Mouse (Mus musculus): ENCODE results near the gene Dcst1. TPM values are rescaled to one million over a fixed set of nuclear protein-coding genes. Genes with fewer than 3 reads are reported as not detected.

The Dcst1 gene
- polyA plus RNA-seq, 1 experiment, result not detected

DNA sequence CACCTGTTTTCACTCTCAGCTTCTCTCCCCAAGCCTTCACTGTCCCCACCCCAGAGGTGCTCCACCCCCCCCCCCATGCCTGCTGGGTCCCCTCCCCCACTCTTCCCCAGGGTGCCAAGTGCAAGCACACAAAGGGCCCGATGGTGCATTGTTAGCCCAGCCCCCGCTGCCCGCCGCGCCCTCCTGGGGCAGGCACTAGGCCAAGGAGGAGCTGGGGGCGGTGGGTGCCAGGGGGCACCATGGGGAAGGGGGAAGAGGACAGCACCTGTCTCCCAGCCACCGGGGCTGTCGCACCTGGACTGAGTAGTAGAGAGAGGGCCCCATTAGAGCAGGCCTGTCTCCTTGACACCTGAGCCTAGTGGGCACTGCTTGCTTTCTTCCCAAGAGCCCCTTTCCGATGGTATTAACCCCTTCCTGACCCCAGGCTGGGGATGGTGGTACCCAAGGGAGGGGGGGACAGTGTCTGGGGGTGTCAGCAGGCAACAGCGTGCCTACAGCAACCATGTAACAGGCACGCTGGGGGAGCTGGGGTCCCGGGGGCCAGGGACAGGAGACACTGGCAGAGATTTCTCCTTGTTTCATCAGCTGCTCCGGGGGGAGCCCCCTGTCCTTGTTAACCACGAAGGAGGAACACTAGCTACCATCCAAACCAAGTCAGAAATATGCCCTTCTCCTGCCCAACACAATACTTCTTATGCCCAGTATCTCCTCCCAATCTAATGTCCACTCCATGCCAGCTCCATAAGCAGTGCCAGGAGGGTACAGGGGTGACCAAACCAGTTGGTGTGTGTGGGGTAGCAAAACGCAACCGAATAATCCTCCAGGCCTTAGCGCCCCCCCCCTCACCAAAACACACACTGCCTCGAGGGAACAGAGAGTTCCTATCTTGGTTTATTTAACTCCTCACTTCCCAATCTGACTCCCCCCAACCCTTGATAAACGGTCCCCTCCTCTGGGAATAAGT, 25.9 kb upstream of the Dcst1 start:
- Histone ChIP-seq H3K27ac (ENCODE audit: insufficient read depth, low read depth, low read length) (no peak overlapping the region; the same call in 1 of the 2 replicates), H3K4me1 (ENCODE audit: control insufficient read depth, insufficient read depth, low read length) (peaks cover 52% of the 10 kb centered on the region), H3K4me3 (ENCODE audit: insufficient read depth, low read depth, low read length) (peak overlapping the region; percentile 50)
- no peak for TF ChIP-seq CTCF (IDR thresholded peaks at IDR 0.05; ENCODE audit: insufficient read depth, low read depth, low read length)
- no peak for TF ChIP-seq POLR2A (IDR thresholded peaks at IDR 0.05; ENCODE audit: insufficient read depth, low read depth, low read length)
- WGBS, result 15% methylated on average over 19 of the region's 19 CpGs

DNA sequence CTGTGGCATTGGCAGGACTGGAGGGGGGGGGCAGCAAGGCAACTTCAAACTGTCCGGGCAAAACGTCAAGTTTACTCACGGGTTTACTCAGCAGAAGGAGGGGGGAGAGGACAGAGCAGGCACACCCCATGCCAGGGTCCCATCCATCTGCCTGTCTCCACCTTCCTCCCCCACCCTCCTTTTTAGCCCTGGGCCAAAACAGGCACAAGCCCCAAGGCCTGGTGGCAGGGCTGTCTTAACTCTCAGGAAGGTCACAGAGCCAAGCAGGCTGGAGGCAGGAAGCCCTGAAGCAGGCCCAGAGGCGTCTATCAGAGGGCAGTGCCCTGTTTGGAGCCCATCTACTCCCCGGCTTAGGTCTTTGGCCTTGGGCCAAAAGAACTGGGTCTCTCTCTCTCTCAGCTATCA, 25.1 kb upstream of the Dcst1 start:
- H3K4me1 ChIP-seq (ENCODE audit: control insufficient read depth, insufficient read depth, low read length), result peaks cover 50% of the 10 kb centered on the region
- 45% methylated on average over 5 of the region's 5 CpGs for WGBS
- H3K27ac ChIP-seq (ENCODE audit: insufficient read depth, low read depth, low read length), result no peak overlapping the region
- no peak for TF ChIP-seq CTCF (IDR thresholded peaks at IDR 0.05; ENCODE audit: insufficient read depth, low read depth, low read length)
- TF ChIP-seq POLR2A (IDR thresholded peaks at IDR 0.05; ENCODE audit: insufficient read depth, low read depth, low read length), result no peak
- H3K4me3 ChIP-seq (ENCODE audit: insufficient read depth, low read depth, low read length), result no peak overlapping the region

DNA sequence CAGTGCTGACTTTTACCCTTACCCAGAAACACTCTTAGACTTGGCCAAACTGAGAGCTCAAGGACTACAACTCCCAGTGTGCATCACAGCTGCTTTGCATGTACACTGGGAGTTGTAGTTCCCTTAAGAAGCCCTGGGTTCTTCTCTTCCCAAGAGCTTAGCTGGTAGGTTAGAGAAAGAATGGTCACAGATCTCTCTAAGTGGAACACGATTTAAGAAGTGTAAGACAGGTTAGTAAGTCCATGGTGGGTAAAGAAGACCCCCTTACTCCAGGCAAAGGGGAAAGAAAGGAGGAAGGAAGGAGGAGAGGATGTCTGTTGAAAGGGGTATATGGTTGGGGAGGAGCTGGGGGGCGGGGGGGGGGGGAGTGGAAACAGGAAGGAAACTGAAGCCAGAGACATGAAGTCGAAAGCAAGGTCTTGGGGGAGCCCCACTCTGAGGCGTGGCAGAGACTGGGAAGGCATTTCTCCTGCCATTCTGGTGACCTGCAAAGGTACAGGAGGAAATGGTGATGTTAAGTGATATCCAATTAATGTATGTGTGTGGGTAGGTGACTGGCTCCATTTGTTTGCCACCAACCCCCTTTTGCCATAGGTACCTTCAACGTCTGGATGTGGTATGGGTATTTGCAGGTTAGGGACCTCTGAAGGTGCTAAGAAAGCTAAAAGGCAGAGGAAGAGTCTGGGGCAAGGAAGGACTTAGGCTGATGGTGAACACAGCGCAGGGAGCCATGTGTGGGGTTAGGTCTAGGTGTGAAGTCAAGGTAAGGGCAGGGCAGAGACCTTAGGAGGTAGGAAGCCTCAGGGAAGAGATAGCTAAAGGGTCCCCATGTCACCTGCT, 24.1 kb upstream of the Dcst1 start:
- Histone ChIP-seq H3K27ac (ENCODE audit: insufficient read depth, low read depth, low read length) (no peak overlapping the region), H3K4me3 (ENCODE audit: insufficient read depth, low read depth, low read length) (no peak overlapping the region), H3K4me1 (ENCODE audit: control insufficient read depth, insufficient read depth, low read length) (peaks cover 41% of the 10 kb centered on the region)
- 66% methylated on average over 6 of the region's 6 CpGs for WGBS
- TF ChIP-seq POLR2A (IDR thresholded peaks at IDR 0.05; ENCODE audit: insufficient read depth, low read depth, low read length) (no peak), CTCF (IDR thresholded peaks at IDR 0.05; ENCODE audit: insufficient read depth, low read depth, low read length) (no peak)

DNA sequence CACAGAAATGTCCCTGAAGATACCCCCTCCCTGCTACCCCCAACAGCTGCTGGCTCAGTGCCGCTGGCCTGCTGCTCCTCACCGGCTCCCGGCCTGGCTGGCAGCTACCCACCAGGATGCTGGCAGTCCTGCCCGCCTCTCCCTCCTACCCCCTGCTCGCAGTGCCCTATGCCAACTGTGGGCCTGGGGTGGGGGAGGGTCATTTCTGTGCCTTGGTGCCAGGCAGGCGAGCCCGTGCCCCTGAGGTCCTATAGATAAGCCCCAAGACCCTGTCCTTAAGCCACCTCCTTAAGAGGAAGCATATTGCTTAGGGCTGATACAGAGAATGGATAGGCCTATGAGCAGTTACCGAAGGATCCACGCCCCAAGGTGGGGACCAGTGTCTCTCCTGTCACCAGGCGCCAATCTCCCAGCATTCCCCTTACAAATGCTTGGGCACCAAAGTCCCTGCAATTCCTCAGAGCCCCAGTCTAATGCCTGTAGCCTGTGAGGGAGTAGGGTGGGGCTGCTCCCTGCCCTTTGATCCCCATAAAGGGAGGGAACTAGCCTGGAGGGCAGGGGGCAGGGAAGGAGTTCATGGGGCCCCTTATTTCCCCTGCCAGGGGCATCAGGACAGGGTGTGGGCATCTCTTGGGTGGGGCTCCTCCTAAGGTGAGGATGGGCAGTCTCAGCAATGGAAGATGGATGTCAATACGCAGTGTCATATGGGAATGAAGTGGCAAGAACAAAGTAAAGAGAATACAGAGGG, 23.3 kb upstream of the Dcst1 start:
- no peak overlapping the region for H3K27ac ChIP-seq (ENCODE audit: insufficient read depth, low read depth, low read length)
- H3K4me3 ChIP-seq (ENCODE audit: insufficient read depth, low read depth, low read length), result no peak overlapping the region
- WGBS, result 45% methylated on average over 11 of the region's 11 CpGs
- peaks cover 33% of the 10 kb centered on the region for H3K4me1 ChIP-seq (ENCODE audit: control insufficient read depth, insufficient read depth, low read length)
- TF ChIP-seq CTCF (IDR thresholded peaks at IDR 0.05; ENCODE audit: insufficient read depth, low read depth, low read length), result no peak
- TF ChIP-seq POLR2A (IDR thresholded peaks at IDR 0.05; ENCODE audit: insufficient read depth, low read depth, low read length), result no peak

DNA sequence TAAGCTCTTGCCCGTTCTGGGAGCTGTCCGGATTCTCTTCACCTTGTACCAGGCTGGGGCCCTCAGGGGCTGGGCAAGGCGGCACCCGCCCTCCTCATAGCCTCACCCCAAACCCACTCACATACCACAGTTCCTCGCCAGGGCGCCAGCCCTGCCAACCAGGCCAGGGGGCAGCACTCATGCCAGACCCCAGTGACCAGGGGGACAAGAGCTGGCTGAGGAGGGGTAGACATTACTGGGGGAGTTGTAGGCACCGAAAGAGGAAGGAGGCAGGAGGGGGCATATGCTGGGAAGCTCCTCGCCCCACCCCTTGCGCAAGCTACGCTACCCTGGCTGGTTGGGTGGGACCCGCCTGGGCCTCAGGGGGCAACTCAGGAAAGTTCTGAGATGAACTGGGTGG, 22.6 kb upstream of the Dcst1 start:
- no peak for TF ChIP-seq POLR2A (IDR thresholded peaks at IDR 0.05; ENCODE audit: insufficient read depth, low read depth, low read length)
- TF ChIP-seq CTCF (IDR thresholded peaks at IDR 0.05; ENCODE audit: insufficient read depth, low read depth, low read length), result no peak
- Histone ChIP-seq H3K4me3 (ENCODE audit: insufficient read depth, low read depth, low read length) (no peak overlapping the region), H3K4me1 (ENCODE audit: control insufficient read depth, insufficient read depth, low read length) (peaks cover 31% of the 10 kb centered on the region), H3K27ac (ENCODE audit: insufficient read depth, low read depth, low read length) (no peak overlapping the region)
- 71% methylated on average over 11 of the region's 11 CpGs for WGBS

DNA sequence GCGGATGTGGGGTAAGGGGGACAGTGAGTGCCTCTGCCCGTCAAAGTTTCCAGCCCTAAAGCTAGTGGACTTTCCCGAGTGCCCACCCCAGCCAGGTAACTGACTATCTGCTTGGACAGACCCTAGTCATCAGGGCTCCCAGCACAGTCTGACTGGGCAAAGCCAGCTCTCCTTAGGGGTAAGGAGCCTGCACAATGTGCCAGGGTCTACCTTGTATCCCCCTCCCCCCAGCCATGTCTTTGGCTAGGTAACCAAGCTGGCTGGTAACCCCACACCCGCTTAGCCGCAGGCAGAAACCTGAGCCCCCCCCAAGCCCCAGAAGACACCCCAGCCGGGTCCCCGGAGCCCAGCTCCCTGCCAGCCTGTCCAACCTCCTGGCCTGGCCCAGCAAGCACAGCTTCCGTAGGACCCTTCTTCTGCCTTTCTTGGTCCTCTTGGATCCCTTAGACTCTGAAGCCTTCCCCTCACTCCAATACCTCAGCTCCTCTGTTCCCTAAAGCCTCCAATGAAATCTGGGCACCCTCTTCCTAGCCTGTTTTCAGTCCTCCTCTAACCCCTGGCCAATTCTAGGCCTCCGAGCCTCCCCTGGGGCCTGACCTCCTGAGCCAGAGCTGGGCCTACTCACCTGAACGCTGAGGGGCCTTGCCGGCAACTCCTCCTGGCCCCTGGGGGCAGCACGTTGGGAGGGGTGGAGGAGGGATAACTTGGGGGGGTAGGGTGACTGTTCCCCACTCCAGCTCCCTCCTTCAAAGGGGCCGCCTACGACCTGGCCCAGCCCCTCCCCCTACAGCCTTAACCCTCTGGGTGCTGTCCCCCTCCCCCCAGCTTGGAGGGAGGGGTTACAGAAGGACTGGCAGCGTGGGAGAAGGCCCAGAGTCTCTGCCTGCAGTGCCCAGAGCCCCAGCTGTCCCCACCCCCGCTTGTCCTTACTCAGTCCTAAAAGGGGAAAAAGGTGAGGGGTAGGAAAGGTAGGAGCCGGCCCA, 21.7 kb upstream of the Dcst1 start:
- Histone ChIP-seq H3K4me3 (ENCODE audit: insufficient read depth, low read depth, low read length) (no peak overlapping the region), H3K27ac (ENCODE audit: insufficient read depth, low read depth, low read length) (no peak overlapping the region), H3K4me1 (ENCODE audit: control insufficient read depth, insufficient read depth, low read length) (peaks cover 25% of the 10 kb centered on the region)
- 69% methylated on average over 17 of the region's 17 CpGs for WGBS
- TF ChIP-seq POLR2A (IDR thresholded peaks at IDR 0.05; ENCODE audit: insufficient read depth, low read depth, low read length) (no peak), CTCF (IDR thresholded peaks at IDR 0.05; ENCODE audit: insufficient read depth, low read depth, low read length) (no peak)

DNA sequence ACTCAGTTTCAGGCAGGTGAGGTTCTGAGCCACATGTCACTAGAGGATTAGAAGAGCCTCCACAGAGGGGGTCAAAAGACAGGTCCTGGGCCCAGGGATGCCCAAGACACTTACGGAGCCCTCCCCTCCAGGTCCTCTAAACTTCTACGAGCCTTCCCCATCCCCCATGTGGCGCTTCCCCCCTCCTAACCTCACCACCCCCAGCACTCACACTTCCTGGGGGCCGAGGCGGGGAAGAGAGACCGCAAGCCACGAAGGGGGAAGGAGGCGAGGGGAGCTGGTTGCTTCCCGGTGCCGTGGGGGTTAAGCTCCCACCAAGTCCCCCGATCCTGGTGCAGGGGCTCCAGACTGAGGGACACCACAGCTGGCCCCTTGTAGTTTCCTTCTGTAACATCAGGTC, 20.4 kb upstream of the Dcst1 start:
- H3K4me3 ChIP-seq (ENCODE audit: insufficient read depth, low read depth, low read length), result no peak overlapping the region
- peaks cover 15% of the 10 kb centered on the region for H3K4me1 ChIP-seq (ENCODE audit: control insufficient read depth, insufficient read depth, low read length)
- H3K27ac ChIP-seq (ENCODE audit: insufficient read depth, low read depth, low read length), result no peak overlapping the region
- TF ChIP-seq POLR2A (IDR thresholded peaks at IDR 0.05; ENCODE audit: insufficient read depth, low read depth, low read length), result no peak
- no peak for TF ChIP-seq CTCF (IDR thresholded peaks at IDR 0.05; ENCODE audit: insufficient read depth, low read depth, low read length)
- 75% methylated on average over 11 of the region's 11 CpGs for WGBS
